Mouse (Mus musculus) embryonic facial prominence, embryonic 11.5 days (tissue): Measurements from ENCODE around the gene Tm9sf4. TPM values are rescaled to one million over a fixed set of nuclear protein-coding genes. Genes with fewer than 3 reads are reported as not detected.

Experiments
- ATAC-seq: fragments of 200-750 bp; cut with Nextera tagmentation; replicated peaks from 2 replicates; pipeline ENCODE4 v1.8.0; 2017; ENCODE audit warnings: low read depth; ENCODE audit not compliant: insufficient number of reproducible peaks, low FRiP score, low TSS enrichment
- DNase-seq: peaks from one replicate; pipeline ENCODE4 v3.0.0-alpha.2; 2015; ENCODE audit warnings: low spot score
- H3K27ac ChIP-seq: fragments of 300-500 bp; sonication (generic); replicated peaks from 2 replicates; pipeline ENCODE4 v1.5.1; 2014; ENCODE audit warnings: mild to moderate bottlenecking, low read depth, low read length, control low read depth
- H3K27me3 ChIP-seq: fragments of 300-500 bp; sonication (generic); 2 replicates; pipeline ENCODE4 v1.6.1; 2014; ENCODE audit warnings: mild to moderate bottlenecking, low read length, moderate library complexity, mixed read lengths; ENCODE audit not compliant: control insufficient read depth, insufficient read depth
- H3K36me3 ChIP-seq: fragments of 300-500 bp; sonication (generic); replicated peaks from 2 replicates; pipeline ENCODE4 v1.6.1; 2014; ENCODE audit warnings: low read depth, mild to moderate bottlenecking, low read length, moderate library complexity, mixed read lengths; ENCODE audit not compliant: control insufficient read depth, insufficient read depth
- H3K4me1 ChIP-seq: fragments of 300-500 bp; sonication (generic); 2 replicates; pipeline ENCODE4 v1.6.1; 2014; ENCODE audit warnings: low read length, mixed read lengths; ENCODE audit not compliant: control insufficient read depth, insufficient read depth
- H3K4me2 ChIP-seq: fragments of 300-500 bp; sonication (generic); 2 replicates; pipeline ENCODE4 v1.6.1; 2014; ENCODE audit warnings: low read depth, mild to moderate bottlenecking, control low read depth, low read length, moderate library complexity
- H3K4me3 ChIP-seq: fragments of 300-500 bp; sonication (generic); 2 replicates; pipeline ENCODE4 v1.5.1; 2014; ENCODE audit warnings: low read depth, low read length, control low read depth
- H3K9ac ChIP-seq: fragments of 300-500 bp; sonication (generic); replicated peaks from 2 replicates; pipeline ENCODE4 v1.6.1; 2014; ENCODE audit warnings: mild to moderate bottlenecking, control low read depth, low read length
- H3K9me3 ChIP-seq: fragments of 300-500 bp; sonication (generic); replicated peaks from 2 replicates; pipeline ENCODE4 v1.6.1; 2016; ENCODE audit warnings: mild to moderate bottlenecking, low read length, inconsistent platforms, mixed read lengths; ENCODE audit not compliant: control insufficient read depth
- WGBS: fragments of 180-500 bp; shearing (Covaris S2); extraction: QIAGEN DNeasy Blood & Tissue Kit; methylation state at CpG from one replicate; pipeline ENCODE4 v1.1.7; 2014; 5-methylcytosine and 5-hydroxymethylcytosine counted together
- polyA plus RNA-seq: library from polyadenylated mRNA; unstranded; fragments of >200 nt; fragmentation: Nextera tagmentation; extraction: Ambion mirVana; gene quantifications from 2 replicates; pipeline ENCODE4 v1.2.1, GENCODE M21; 2014

Gene Tm9sf4
- polyA plus RNA-seq, 1 experiment from 2014 or later = 84.0 TPM

GRCm38 (mm10) chr2:153208149-153208548, 47.0 kb downstream of the Tm9sf4 start:
- Histone ChIP-seq H3K36me3 (peaks cover 10% of the 10 kb centered on the region), H3K4me1 (no peaks in the 10 kb centered on the region), H3K9ac (no peak overlapping the region), H3K9me3 (no peaks in the 10 kb centered on the region), H3K4me3 (no peak overlapping the region), H3K27me3 (no peaks in the 10 kb centered on the region), H3K27ac (no peak overlapping the region), H3K4me2 (no peak overlapping the region)
- 100% methylated on average over 2 of the region's 2 CpGs for WGBS
- DNase-seq (no peak), ATAC-seq (no peak)

- no peak overlapping the region for H3K9ac ChIP-seq
- peaks cover 7% of the 10 kb centered on the region; the same call in 1 of the 2 replicates for H3K36me3 ChIP-seq
- no peaks in the 10 kb centered on the region for H3K9me3 ChIP-seq
- no peak overlapping the region for H3K27ac ChIP-seq
- 94% methylated on average over 5 of the region's 5 CpGs for WGBS
- DNase-seq (no peak), ATAC-seq (no peak)
- H3K27me3 ChIP-seq = no peaks in the 10 kb centered on the region
- H3K4me3 ChIP-seq = no peak overlapping the region
- H3K4me1 ChIP-seq = no peaks in the 10 kb centered on the region
- no peak overlapping the region for H3K4me2 ChIP-seq
These were observed 48.2 kb downstream of the Tm9sf4 start for GRCm38 (mm10) chr2:153209286-153209685.

- Histone ChIP-seq H3K27ac (no peak overlapping the region), H3K36me3 (peaks cover 3% of the 10 kb centered on the region; the same call in 1 of the 2 replicates), H3K4me1 (no peaks in the 10 kb centered on the region), H3K9ac (no peak overlapping the region), H3K27me3 (no peaks in the 10 kb centered on the region), H3K9me3 (no peaks in the 10 kb centered on the region), H3K4me3 (no peak overlapping the region), H3K4me2 (no peak overlapping the region)
- DNase-seq (no peak), ATAC-seq (no peak)
- 88% methylated on average over 5 of the region's 5 CpGs for WGBS
These were observed 50.3 kb downstream of the Tm9sf4 start for GRCm38 (mm10) chr2:153211451-153211850.

GRCm38 (mm10) chr2:153213351-153213750, 52.2 kb downstream of the Tm9sf4 start:
- ATAC-seq = no peak
- Histone ChIP-seq H3K36me3 (peaks cover 3% of the 10 kb centered on the region; the same call in 1 of the 2 replicates), H3K27me3 (no peaks in the 10 kb centered on the region), H3K9me3 (no peaks in the 10 kb centered on the region), H3K27ac (no peak overlapping the region), H3K4me1 (no peaks in the 10 kb centered on the region), H3K4me3 (no peak overlapping the region), H3K9ac (no peak overlapping the region), H3K4me2 (no peak overlapping the region)
- 90% methylated on average over 4 of the region's 4 CpGs for WGBS
- DNase-seq = no peak

- H3K27me3 ChIP-seq = no peaks in the 10 kb centered on the region
- H3K9me3 ChIP-seq = no peaks in the 10 kb centered on the region
- ATAC-seq (no peak), DNase-seq (no peak)
- H3K27ac ChIP-seq = no peak overlapping the region
- no peak overlapping the region for H3K4me3 ChIP-seq
- H3K4me1 ChIP-seq = no peaks in the 10 kb centered on the region
- H3K4me2 ChIP-seq = no peak overlapping the region
- H3K9ac ChIP-seq = no peak overlapping the region
- WGBS = 54% methylated on average over 6 of the region's 6 CpGs
- H3K36me3 ChIP-seq = peaks cover 2% of the 10 kb centered on the region; the same call in 1 of the 2 replicates
These were observed 53.7 kb downstream of the Tm9sf4 start for GRCm38 (mm10) chr2:153214771-153215259.

- Histone ChIP-seq H3K27me3 (no peaks in the 10 kb centered on the region), H3K36me3 (no peaks in the 10 kb centered on the region), H3K9ac (no peak overlapping the region), H3K4me1 (no peaks in the 10 kb centered on the region), H3K27ac (no peak overlapping the region), H3K4me3 (no peak overlapping the region), H3K9me3 (no peaks in the 10 kb centered on the region), H3K4me2 (no peak overlapping the region)
- ATAC-seq (no peak), DNase-seq (no peak)
- 68% methylated on average over 4 of the region's 4 CpGs for WGBS
These were observed 54.3 kb downstream of the Tm9sf4 start for GRCm38 (mm10) chr2:153215421-153215820.

- 81% methylated on average over 10 of the region's 10 CpGs for WGBS
- no peak for ATAC-seq
- H3K4me1 ChIP-seq = no peaks in the 10 kb centered on the region
- no peak overlapping the region for H3K4me3 ChIP-seq
- H3K27ac ChIP-seq = no peak overlapping the region
- no peak overlapping the region for H3K9ac ChIP-seq
- H3K4me2 ChIP-seq = no peak overlapping the region
- H3K9me3 ChIP-seq = no peaks in the 10 kb centered on the region
- DNase-seq = no peak
- H3K36me3 ChIP-seq = no peaks in the 10 kb centered on the region
- H3K27me3 ChIP-seq = no peaks in the 10 kb centered on the region
These were observed 56.8 kb downstream of the Tm9sf4 start for GRCm38 (mm10) chr2:153217826-153218340.

GRCm38 (mm10) chr2:153218516-153218915, 57.4 kb downstream of the Tm9sf4 start:
- WGBS = 82% methylated on average over 3 of the region's 3 CpGs
- H3K9me3 ChIP-seq = no peaks in the 10 kb centered on the region
- no peak for DNase-seq
- H3K4me2 ChIP-seq = no peak overlapping the region
- no peaks in the 10 kb centered on the region for H3K27me3 ChIP-seq
- H3K4me3 ChIP-seq = no peak overlapping the region
- H3K36me3 ChIP-seq = no peaks in the 10 kb centered on the region
- no peak overlapping the region for H3K27ac ChIP-seq
- no peak for ATAC-seq
- no peaks in the 10 kb centered on the region for H3K4me1 ChIP-seq
- H3K9ac ChIP-seq = no peak overlapping the region
